In the genomic region with DNA sequence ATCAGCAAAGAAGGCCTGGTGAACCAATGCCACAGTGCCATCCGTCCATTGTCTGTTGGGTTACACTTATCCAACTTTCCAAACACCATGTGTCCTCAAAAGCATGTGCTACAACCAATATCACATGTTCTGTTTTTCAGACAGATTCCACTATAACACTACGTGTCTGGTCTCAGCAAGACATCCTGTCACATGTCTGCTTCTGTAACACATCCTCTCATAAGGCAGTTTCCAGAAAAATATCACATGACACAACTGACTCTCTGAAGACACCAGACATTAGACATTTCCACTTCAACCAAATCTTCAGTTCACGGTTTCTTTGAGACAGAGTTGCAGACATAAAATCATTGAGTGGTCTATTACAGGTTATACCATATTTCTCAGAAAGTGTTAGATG, we compare ENCODE assay signal across 31 mouse cellular contexts.
A peak's percentile ranks its signal among the peaks of the same experiment; 100 is the strongest.
DNase-seq lines count a peak whose midpoint lies in the region; ATAC-seq lines count a peak whose summit lies in the region.
"Had no signal": no experiment of that assay in that cellular context is flagged by ENCODE, and none has a peak within 500 bp of the region (broad histone marks: within the 10 kb centered on the region; RNA-seq: fewer than 3 reads in every experiment).

No protein-coding gene starts in this region.

- H3K4me3 ChIP-seq in forebrain, embryonic 12.5 days (replicated peaks) = no peak overlapping the region
- H3K4me3 ChIP-seq: embryonic facial prominence, embryonic 10.5 days; embryonic facial prominence, embryonic 13.5 days; erythroblast, embryonic 14.5 days; forebrain, embryonic 13.5 days; gastrocnemius, adult 2 months; heart, embryonic 10.5 days; heart, embryonic 13.5 days; hindbrain, embryonic 15.5 days had no signal

- peak; percentile 50 for DNase-seq in CD4-positive, CD25-positive, alpha-beta regulatory T cell, adult 2 months (ENCODE audit: low read depth, low spot score)
- peak; percentile 7 for DNase-seq in T-cell, adult 2 months (ENCODE audit: low spot score)
- DNase-seq in naive thymus-derived CD4-positive, alpha-beta T cell, adult 2 months (ENCODE audit: low read depth) = peak; percentile 38
- DNase-seq in right cerebral cortex, postnatal 14 days = no peak
- no peak for DNase-seq in layer of hippocampus, adult 18-20 months (ENCODE audit: low spot score in 2 of 2)
- DNase-seq in thymus, postnatal 10 days (ENCODE audit: low spot score in 2 of 2) = no peak
- DNase-seq: adrenal gland, adult 2 months; adrenal gland, postnatal 14 days; B cell, adult 2 months; cerebellum, adult 11 months; cerebellum, adult 2 months; cerebellum, adult 9-11 months; cerebellum, postnatal 36 days; embryo, embryonic 11 days; gastrocnemius, adult 2 months; gastrocnemius, postnatal 14 days; heart, adult 18-20 months; heart, postnatal 14 days; heart, postnatal 4 days; kidney, adult 18-20 months had no signal

- no peak overlapping the region for H3K9ac ChIP-seq in forebrain, embryonic 12.5 days
- H3K9ac ChIP-seq: embryonic facial prominence, embryonic 13.5 days; forebrain, embryonic 13.5 days; heart, embryonic 13.5 days; hindbrain, embryonic 15.5 days had no signal

- no peaks in the 10 kb centered on the region for H3K27me3 ChIP-seq in forebrain, embryonic 12.5 days
- H3K27me3 ChIP-seq: embryonic facial prominence, embryonic 13.5 days; forebrain, embryonic 13.5 days; heart, embryonic 13.5 days; hindbrain, embryonic 15.5 days had no signal

- WGBS in forebrain, embryonic 12.5 days = 88% methylated on average over 3 of the region's 3 CpGs

- H3K4me1 ChIP-seq in forebrain, embryonic 12.5 days = no peaks in the 10 kb centered on the region
- H3K4me1 ChIP-seq: embryonic facial prominence, embryonic 10.5 days; embryonic facial prominence, embryonic 13.5 days; forebrain, embryonic 13.5 days; heart, embryonic 10.5 days; heart, embryonic 13.5 days; hindbrain, embryonic 15.5 days had no signal

- peak; percentile 86 for ATAC-seq in inflammation-experienced regulatory T-cells, adult 6 months
- ATAC-seq in forebrain, embryonic 12.5 days (ENCODE audit: low FRiP score) = no peak
- ATAC-seq: forebrain, embryonic 13.5 days; forebrain, embryonic 16.5 days; intestine, embryonic 16.5 days had no signal

- no peaks in the 10 kb centered on the region for H3K9me3 ChIP-seq in forebrain, embryonic 12.5 days
- H3K9me3 ChIP-seq: embryonic facial prominence, embryonic 10.5 days; embryonic facial prominence, embryonic 13.5 days; forebrain, embryonic 13.5 days; heart, embryonic 10.5 days; heart, embryonic 13.5 days; hindbrain, embryonic 15.5 days had no signal

- H3K4me2 ChIP-seq in forebrain, embryonic 12.5 days = no peak overlapping the region
- H3K4me2 ChIP-seq: embryonic facial prominence, embryonic 13.5 days; forebrain, embryonic 13.5 days; heart, embryonic 13.5 days; hindbrain, embryonic 15.5 days had no signal

- H3K27ac ChIP-seq in forebrain, embryonic 12.5 days = no peak overlapping the region
- H3K27ac ChIP-seq: embryonic facial prominence, embryonic 10.5 days; embryonic facial prominence, embryonic 13.5 days; forebrain, embryonic 13.5 days; gastrocnemius, adult 2 months; heart, embryonic 10.5 days; heart, embryonic 13.5 days; hindbrain, embryonic 15.5 days had no signal

- no peaks in the 10 kb centered on the region for H3K36me3 ChIP-seq in forebrain, embryonic 12.5 days (replicated peaks)
- H3K36me3 ChIP-seq: embryonic facial prominence, embryonic 10.5 days; embryonic facial prominence, embryonic 13.5 days; heart, embryonic 10.5 days; heart, embryonic 13.5 days; hindbrain, embryonic 15.5 days had no signal

Comparison
In these comparisons a context has a peak if more than half of its experiments do, and no peak if none do; other contexts are left out.
1. DNase-seq: peak in CD4-positive, CD25-positive, alpha-beta regulatory T cell, adult 2 months (single experiment), T-cell, adult 2 months (single experiment) and naive thymus-derived CD4-positive, alpha-beta T cell, adult 2 months (single experiment); none in right cerebral cortex, postnatal 14 days (single experiment), layer of hippocampus, adult 18-20 months (0 of 2) and thymus, postnatal 10 days (0 of 2).